Mouse (Mus musculus) lung, postnatal 0 days (tissue): ENCODE data around the gene Tmem104. TPM values are rescaled to one million over a fixed set of nuclear protein-coding genes. Genes with fewer than 3 reads are reported as not detected.

Experiments
- ATAC-seq: fragments of 200-750 bp; cut with Nextera tagmentation; 2 replicates; pipeline ENCODE4 v1.8.0; 2017; ENCODE audit warnings: moderate library complexity
- DNase-seq: peaks from one replicate; pipeline ENCODE4 v3.0.0-alpha.2; 2016; ENCODE audit warnings: low spot score
- H3K27ac ChIP-seq: fragments of 300-500 bp; sonication (generic); 2 replicates; pipeline ENCODE4 v1.5.1; 2014; ENCODE audit warnings: antibody characterized with exemption, mild to moderate bottlenecking, low read length, mixed read lengths
- H3K27me3 ChIP-seq: fragments of 300-500 bp; sonication (generic); replicated peaks from 2 replicates; pipeline ENCODE4 v1.6.1; 2014; ENCODE audit warnings: low read length, mixed read lengths; ENCODE audit not compliant: insufficient read depth
- H3K36me3 ChIP-seq: fragments of 300-500 bp; sonication (generic); 2 replicates; pipeline ENCODE4 v1.6.1; 2014; ENCODE audit warnings: low read length, mixed read lengths; ENCODE audit not compliant: insufficient read depth
- H3K4me1 ChIP-seq: fragments of 300-500 bp; sonication (generic); 2 replicates; pipeline ENCODE4 v1.6.1; 2014; ENCODE audit warnings: antibody characterized with exemption, low read depth, low read length, mixed read lengths; ENCODE audit not compliant: insufficient read depth
- H3K4me2 ChIP-seq: fragments of 300-500 bp; sonication (generic); replicated peaks from 2 replicates; pipeline ENCODE4 v1.6.1; 2014; ENCODE audit warnings: low read depth, mild to moderate bottlenecking, low read length, moderate library complexity, mixed read lengths
- H3K4me3 ChIP-seq: fragments of 300-500 bp; sonication (generic); 2 replicates; pipeline ENCODE4 v1.5.1; 2014; ENCODE audit warnings: low read depth, low read length
- H3K9ac ChIP-seq: fragments of 300-500 bp; sonication (generic); replicated peaks from 2 replicates; pipeline ENCODE4 v1.6.1; 2014; ENCODE audit warnings: low read depth, mild to moderate bottlenecking
- H3K9me3 ChIP-seq: fragments of 300-500 bp; sonication (generic); 2 replicates; pipeline ENCODE4 v1.6.1; 2016; ENCODE audit warnings: low read length, mixed read lengths
- CTCF ChIP-seq: IDR thresholded peaks from 2 replicates; pipeline ENCODE4 v1.5.1; 2016; ENCODE audit warnings: antibody characterized with exemption, mild to moderate bottlenecking
- EP300 ChIP-seq: IDR thresholded peaks from 2 replicates; pipeline ENCODE4 v1.6.1; 2016; ENCODE audit warnings: antibody characterized with exemption, mild to moderate bottlenecking, control low read depth
- WGBS: fragments of 180-500 bp; shearing (Covaris S2); extraction: QIAGEN DNeasy Blood & Tissue Kit; methylation state at CpG from one replicate; pipeline ENCODE4 v1.1.7; 2014; 5-methylcytosine and 5-hydroxymethylcytosine counted together
- polyA plus RNA-seq: library from polyadenylated mRNA; unstranded; fragments of >200 nt; fragmentation: Nextera tagmentation; extraction: Ambion mirVana; gene quantifications from 2 replicates; pipeline ENCODE4 v1.2.1, GENCODE M21; 2015

Gene Tmem104
- polyA plus RNA-seq, 1 experiment from 2014 or later = 9.6 TPM

GRCm38 (mm10) chr11:115234320-115235044 lies 47.2 kb downstream of the Tmem104 start:
- TF ChIP-seq CTCF (no peak), EP300 (no peak)
- ATAC-seq (0 out of 2 replicates have a peak, but pooled peaks have one; percentile 13), DNase-seq (peak; percentile 42)
- Histone ChIP-seq H3K4me2 (no peak overlapping the region), H3K9me3 (no peaks in the 10 kb centered on the region), H3K9ac (no peak overlapping the region), H3K4me3 (no peak overlapping the region), H3K27ac (no peak overlapping the region), H3K36me3 (no peaks in the 10 kb centered on the region), H3K27me3 (no peaks in the 10 kb centered on the region), H3K4me1 (no peaks in the 10 kb centered on the region)
- WGBS = 72% methylated on average over 15 of the region's 15 CpGs

DNA sequence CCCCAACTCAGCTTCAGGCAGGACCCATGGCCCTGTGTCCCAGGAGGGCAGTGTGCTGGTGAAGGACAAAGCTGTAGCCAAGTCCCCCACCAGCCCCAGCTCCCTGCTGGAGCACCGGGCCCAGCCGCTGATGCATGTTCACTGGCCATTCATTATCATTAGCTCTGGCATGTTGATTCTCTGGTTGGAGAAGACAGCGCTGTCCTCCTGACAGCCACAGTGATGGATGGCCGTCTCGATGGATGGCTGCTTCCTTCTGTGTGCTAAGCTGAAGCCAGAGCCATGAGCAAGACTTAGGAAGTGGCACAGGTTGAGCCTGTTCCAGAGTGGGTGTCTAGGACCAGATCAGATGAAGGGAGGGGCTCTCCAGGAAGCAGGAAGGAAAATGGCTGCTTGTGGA lies 49.3 kb downstream of the Tmem104 start:
- no peak overlapping the region for H3K4me2 ChIP-seq
- ATAC-seq = no peak
- 19% methylated on average over 5 of the region's 5 CpGs for WGBS
- TF ChIP-seq EP300 = no peak
- H3K27ac ChIP-seq = no peak overlapping the region
- no peak for DNase-seq
- H3K27me3 ChIP-seq = no peaks in the 10 kb centered on the region
- H3K9ac ChIP-seq = no peak overlapping the region
- H3K4me3 ChIP-seq = no peak overlapping the region
- no peaks in the 10 kb centered on the region for H3K9me3 ChIP-seq
- H3K4me1 ChIP-seq = no peaks in the 10 kb centered on the region
- H3K36me3 ChIP-seq = no peaks in the 10 kb centered on the region

GRCm38 (mm10) chr11:115241402-115241801 lies 54.1 kb downstream of the Tmem104 start:
- DNase-seq (no peak), ATAC-seq (no peak)
- Histone ChIP-seq H3K9ac (no peak overlapping the region), H3K36me3 (peaks cover 9% of the 10 kb centered on the region; the same call in 1 of the 2 replicates), H3K27ac (no peak overlapping the region), H3K4me1 (no peaks in the 10 kb centered on the region), H3K4me2 (no peak overlapping the region), H3K9me3 (no peaks in the 10 kb centered on the region), H3K4me3 (no peak overlapping the region), H3K27me3 (no peaks in the 10 kb centered on the region)
- 79% methylated on average over 11 of the region's 11 CpGs for WGBS
- TF ChIP-seq CTCF (no peak), EP300 (no peak)

DNA sequence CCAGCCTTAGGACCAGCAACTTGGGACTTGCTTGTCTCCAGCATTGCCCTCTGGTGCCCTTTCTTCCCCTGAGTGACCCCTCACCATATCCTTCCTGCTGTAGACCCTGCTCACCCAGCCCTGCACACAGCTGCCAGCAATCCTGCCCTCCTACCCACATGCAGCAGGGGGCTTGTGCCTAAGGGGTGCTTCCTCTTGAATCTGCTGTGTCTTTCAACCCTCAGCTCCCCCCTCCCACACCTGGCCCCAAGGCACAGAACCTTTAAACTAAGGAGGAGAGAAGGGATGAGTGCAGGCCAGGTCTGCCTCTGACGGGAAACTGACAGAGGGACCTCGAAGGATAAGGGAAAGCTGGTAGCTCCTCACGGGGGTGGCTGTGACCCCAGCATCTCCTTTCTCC lies 55.5 kb downstream of the Tmem104 start:
- ATAC-seq (no peak), DNase-seq (no peak)
- Histone ChIP-seq H3K9me3 (no peaks in the 10 kb centered on the region), H3K27ac (no peak overlapping the region), H3K9ac (no peak overlapping the region), H3K27me3 (0 out of 2 replicates have a peak, but pooled peaks cover under 1% of the 10 kb centered on the region), H3K4me1 (no peaks in the 10 kb centered on the region), H3K4me2 (no peak overlapping the region), H3K36me3 (peaks cover 9% of the 10 kb centered on the region; the same call in 1 of the 2 replicates), H3K4me3 (no peak overlapping the region)
- WGBS = 65% methylated on average over 3 of the region's 3 CpGs
- no peak for TF ChIP-seq CTCF
- no peak for TF ChIP-seq EP300

DNA sequence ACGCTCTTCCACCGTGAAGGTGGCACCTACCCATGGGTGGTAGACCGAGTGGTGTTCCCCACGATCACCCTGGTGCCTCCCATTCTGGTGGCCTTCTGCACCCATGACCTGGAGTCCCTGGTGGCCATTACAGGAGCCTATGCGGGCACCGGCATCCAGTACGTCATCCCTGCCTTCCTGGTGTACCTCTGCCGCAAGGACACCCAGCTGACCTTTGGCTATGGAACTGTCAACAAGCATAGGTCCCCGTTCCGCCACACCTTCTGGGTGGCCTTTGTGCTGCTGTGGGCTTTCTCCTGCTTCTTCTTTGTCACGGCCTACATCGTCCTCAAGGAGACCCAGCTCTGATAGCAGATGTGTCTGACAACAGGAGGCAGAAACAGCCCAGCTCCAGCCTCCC lies 56.5 kb downstream of the Tmem104 start:
- WGBS = 76% methylated on average over 12 of the region's 12 CpGs
- TF ChIP-seq EP300 = no peak
- TF ChIP-seq CTCF = no peak

DNA sequence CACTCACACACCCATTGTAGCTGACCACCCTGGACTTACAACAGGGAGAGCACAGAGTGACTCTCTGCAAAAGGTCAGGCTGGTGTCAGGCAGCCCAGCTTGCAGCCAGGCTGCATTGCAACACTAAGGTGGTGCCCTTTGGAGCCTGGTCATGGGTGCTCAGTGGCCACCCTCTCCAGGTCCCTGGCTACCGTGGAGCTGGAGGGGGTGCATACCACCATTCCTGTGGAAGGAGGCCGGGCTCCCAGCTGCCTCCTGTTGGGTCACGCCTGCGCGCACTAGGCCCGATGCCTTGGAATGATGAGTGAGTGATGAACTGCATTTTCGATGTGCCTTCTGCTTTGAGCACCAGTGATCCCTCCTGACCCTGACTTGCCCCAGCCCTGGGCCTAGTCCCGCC lies 57.6 kb downstream of the Tmem104 start:
- Histone ChIP-seq H3K4me3 (no peak overlapping the region), H3K9me3 (no peaks in the 10 kb centered on the region), H3K36me3 (peaks cover 9% of the 10 kb centered on the region; the same call in 1 of the 2 replicates), H3K9ac (no peak overlapping the region), H3K4me1 (no peaks in the 10 kb centered on the region), H3K4me2 (no peak overlapping the region), H3K27me3 (peaks cover 21% of the 10 kb centered on the region), H3K27ac (no peak overlapping the region)
- DNase-seq (peak; percentile 35), ATAC-seq (peak; percentile 53)
- WGBS = 64% methylated on average over 8 of the region's 8 CpGs
- no peak for TF ChIP-seq CTCF

More for the DNA sequence above, 56.5 kb downstream of the Tmem104 start:
- Histone ChIP-seq H3K9ac (no peak overlapping the region), H3K4me3 (no peak overlapping the region), H3K9me3 (no peaks in the 10 kb centered on the region), H3K27ac (no peak overlapping the region), H3K4me1 (no peaks in the 10 kb centered on the region), H3K36me3 (peaks cover 9% of the 10 kb centered on the region; the same call in 1 of the 2 replicates), H3K27me3 (peaks cover 11% of the 10 kb centered on the region), H3K4me2 (no peak overlapping the region)
- DNase-seq = no peak
- ATAC-seq = no peak
